Mouse (Mus musculus) Patski (cell line): ENCODE measurements around the gene Pln. TPM values are rescaled to one million over a fixed set of nuclear protein-coding genes. Genes with fewer than 3 reads are reported as not detected.

Experiments
- ATAC-seq: fragments of 100-300 bp; one replicate; pipeline ENCODE4 v1.8.0; 2021
- CTCF ChIA-PET: fragments of 350-600 bp; sonication (Branson Sonifier 250); formaldehyde crosslinking; loops from one replicate; lab custom pipeline; 2022; ENCODE audit warnings: inconsistent platforms; lab: Charles Lee
- POLR2A ChIA-PET: fragments of 350-600 bp; sonication (Branson Sonifier 250); formaldehyde crosslinking; loops from one replicate; lab custom pipeline; 2022; ENCODE audit warnings: antibody characterized with exemption, inconsistent platforms; lab: Charles Lee
- DNase-seq: peaks from one replicate; pipeline ENCODE4 v3.0.0-alpha.2; 2011; ENCODE audit warnings: low read depth, low spot score
- H3K27me3 ChIP-seq: fragments of 371-371 bp; one replicate; pipeline ENCODE4 v1.5.1; 2021
- CTCF ChIP-seq: fragments of 100-300 bp; IDR thresholded peaks from one replicate; pipeline ENCODE4 v1.5.1; 2021
- in situ Hi-C: fragments of 300-500 bp; cut with MboI; formaldehyde crosslinking; loops from 3 replicates; pipeline ENCODE4 v1.11.1; 2018; ENCODE audit warnings: low pct_unique_long_range_greater_than_20kb, mixed read lengths
- polyA plus RNA-seq: library from polyadenylated mRNA; unstranded; gene quantifications from one replicate; pipeline ENCODE4 v1.2.3, GENCODE M21; 2021

Pln gene
- 0.13 TPM for polyA plus RNA-seq

GRCm38 (mm10) chr10:53337162-53337923, at the start of gene Pln:
Gene Pln (plus strand): TSS chr10:53337667.
- POLR2A ChIA-PET, result no interaction called here
- no peak for TF ChIP-seq CTCF
- H3K27me3 ChIP-seq, result no peaks in the 10 kb centered on the region
- DNase-seq, result no peak
- no peak for ATAC-seq
- in situ Hi-C loops, result loop anchor here (10.0 kb wide), 1 partner anchor 803 kb away; no protein-coding TSS in a partner anchor
- CTCF ChIA-PET, result interaction anchor here (1.5 to 3.0 kb wide), 3 partner anchors 10 to 25 kb away, joined by 3 to 10 read pairs (median 5); no protein-coding TSS in a partner anchor

- ChIA-PET CTCF (interaction anchor here (0.7 to 1.7 kb wide), 6 partner anchors 10 to 550 kb away, joined by 3 to 7 read pairs (median 3); no protein-coding TSS in a partner anchor), POLR2A (no interaction called here)
- peak; percentile 52 for TF ChIP-seq CTCF
- ATAC-seq (no peak), DNase-seq (peak; percentile 6)
- H3K27me3 ChIP-seq, result no peaks in the 10 kb centered on the region
- in situ Hi-C loops, result loop anchor here (25.0 kb wide), 1 partner anchor 894 kb away; the partner anchor contains the start of gene Nus1
Observed at GRCm38 (mm10) chr10:53305867-53306266, 31.6 kb upstream of the Pln start.

GRCm38 (mm10) chr10:53306674-53307073, 30.8 kb upstream of the Pln start:
- TF ChIP-seq CTCF, result no peak
- DNase-seq, result no peak
- ChIA-PET POLR2A (no interaction called here), CTCF (interaction anchor here (0.6 to 1.7 kb wide), 4 partner anchors 35 to 551 kb away, joined by 3 to 5 read pairs (median 3); no protein-coding TSS in a partner anchor)
- no peaks in the 10 kb centered on the region for H3K27me3 ChIP-seq
- ATAC-seq, result no peak
- in situ Hi-C loops, result loop anchor here (25.0 kb wide), 1 partner anchor 894 kb away; the partner anchor contains the start of gene Nus1

GRCm38 (mm10) chr10:53323367-53323766, 14.1 kb upstream of the Pln start:
- CTCF ChIA-PET, result no interaction called here

GRCm38 (mm10) chr10:53324663-53325062, 12.8 kb upstream of the Pln start:
- ATAC-seq (no peak), DNase-seq (no peak)
- TF ChIP-seq CTCF, result no peak
- in situ Hi-C loops, result loop anchor here (25.0 kb wide), 1 partner anchor 912 kb away; the partner anchor contains the start of gene Nus1
- no peaks in the 10 kb centered on the region for H3K27me3 ChIP-seq
- CTCF ChIA-PET, result interaction anchor here (1.0 to 1.7 kb wide), 2 partner anchors 17 to 19 kb away, joined by 3 to 4 read pairs; no protein-coding TSS in a partner anchor
- POLR2A ChIA-PET, result no interaction called here

More at GRCm38 (mm10) chr10:53323367-53323766, 14.1 kb upstream of the Pln start:
- ATAC-seq (no peak), DNase-seq (no peak)
- in situ Hi-C loops, result loop anchor here (25.0 kb wide), 1 partner anchor 911 kb away; the partner anchor contains the start of gene Nus1
- no peaks in the 10 kb centered on the region for H3K27me3 ChIP-seq
- no peak for TF ChIP-seq CTCF
- POLR2A ChIA-PET, result no interaction called here

- CTCF ChIA-PET, result no interaction called here
- TF ChIP-seq CTCF, result no peak
- POLR2A ChIA-PET, result no interaction called here
- in situ Hi-C loops, result no loop called here
- DNase-seq (no peak), ATAC-seq (no peak)
- no peaks in the 10 kb centered on the region for H3K27me3 ChIP-seq
Observed at GRCm38 (mm10) chr10:53326367-53326766, 11.1 kb upstream of the Pln start.

- ATAC-seq (no peak), DNase-seq (no peak)
- CTCF ChIA-PET, result no interaction called here
- no peaks in the 10 kb centered on the region for H3K27me3 ChIP-seq
- in situ Hi-C loops, result no loop called here
- POLR2A ChIA-PET, result no interaction called here
- no peak for TF ChIP-seq CTCF
Observed at GRCm38 (mm10) chr10:53329257-53329656, 8.2 kb upstream of the Pln start.

- no peak for TF ChIP-seq CTCF
- no peaks in the 10 kb centered on the region for H3K27me3 ChIP-seq
- POLR2A ChIA-PET, result no interaction called here
- in situ Hi-C loops, result loop anchor here (10.0 kb wide), 1 partner anchor 798 kb away; no protein-coding TSS in a partner anchor
- CTCF ChIA-PET, result interaction anchor here (1.1 kb wide), 1 partner anchor 14 kb away, joined by 3 read pairs; no protein-coding TSS in a partner anchor
- DNase-seq (no peak), ATAC-seq (no peak)
Observed at GRCm38 (mm10) chr10:53332752-53333151, 4.7 kb upstream of the Pln start.

GRCm38 (mm10) chr10:53335266-53335665, 2.2 kb upstream of the Pln start:
- in situ Hi-C loops, result loop anchor here (10.0 kb wide), 1 partner anchor 800 kb away; no protein-coding TSS in a partner anchor
- no peaks in the 10 kb centered on the region for H3K27me3 ChIP-seq
- no peak for ATAC-seq
- no peak for DNase-seq
- POLR2A ChIA-PET, result no interaction called here
- CTCF ChIA-PET, result interaction anchor here (0.6 to 1.6 kb wide), 3 partner anchors 12 to 265 kb away, joined by 3 read pairs; no protein-coding TSS in a partner anchor
- no peak for TF ChIP-seq CTCF

GRCm38 (mm10) chr10:53335974-53336373, 1.5 kb upstream of the Pln start:
- no peak for DNase-seq
- no peak for TF ChIP-seq CTCF
- ChIA-PET CTCF (interaction anchor here (0.6 to 3.0 kb wide), 5 partner anchors 11 to 264 kb away, joined by 3 to 10 read pairs (median 3); no protein-coding TSS in a partner anchor), POLR2A (interaction anchor here (0.6 kb wide), 1 partner anchor 824 kb away, joined by 3 read pairs; no protein-coding TSS in a partner anchor)
- no peaks in the 10 kb centered on the region for H3K27me3 ChIP-seq
- no peak for ATAC-seq
- in situ Hi-C loops, result loop anchor here (10.0 kb wide), 1 partner anchor 801 kb away; no protein-coding TSS in a partner anchor
